Mouse (Mus musculus): ENCODE data around the gene Mmd2. TPM values are rescaled to one million over a fixed set of nuclear protein-coding genes. Genes with fewer than 3 reads are reported as not detected.

Mmd2 gene
- total and polyA plus RNA-seq, 3 experiments: 0.29 to 0.31 (median 0.30) TPM

DNA sequence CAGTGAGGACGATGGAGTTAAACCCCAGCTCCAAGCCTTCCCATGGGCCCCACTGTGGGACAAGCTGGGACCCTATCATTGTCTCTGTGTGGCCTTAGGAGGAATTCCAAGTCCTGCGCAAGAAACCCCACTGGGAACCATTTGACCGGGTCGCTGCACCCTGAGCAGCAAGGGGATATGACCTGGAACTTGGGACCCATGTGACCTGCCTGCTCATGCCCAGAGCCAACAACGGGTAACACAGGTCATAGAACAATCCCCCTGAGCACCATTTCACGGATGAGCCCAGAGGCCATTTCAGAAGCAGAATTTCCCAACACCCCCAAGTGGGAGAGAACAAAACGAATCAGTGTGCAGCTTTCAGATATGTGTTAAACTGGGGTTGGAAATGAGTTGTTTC lies 4.2 kb downstream of the Mmd2 start:
- no peak overlapping the region for H3K4me3 ChIP-seq
- no peak for TF ChIP-seq EP300 (IDR thresholded peaks at IDR 0.05; ENCODE audit: insufficient read depth, low read depth, low read length)
- no peak for TF ChIP-seq POLR2A (IDR thresholded peaks at IDR 0.05; ENCODE audit: insufficient read depth, low read depth, low read length)
- no peak for TF ChIP-seq CTCF (IDR thresholded peaks at IDR 0.05)
- H3K27ac ChIP-seq: no peak overlapping the region

DNA sequence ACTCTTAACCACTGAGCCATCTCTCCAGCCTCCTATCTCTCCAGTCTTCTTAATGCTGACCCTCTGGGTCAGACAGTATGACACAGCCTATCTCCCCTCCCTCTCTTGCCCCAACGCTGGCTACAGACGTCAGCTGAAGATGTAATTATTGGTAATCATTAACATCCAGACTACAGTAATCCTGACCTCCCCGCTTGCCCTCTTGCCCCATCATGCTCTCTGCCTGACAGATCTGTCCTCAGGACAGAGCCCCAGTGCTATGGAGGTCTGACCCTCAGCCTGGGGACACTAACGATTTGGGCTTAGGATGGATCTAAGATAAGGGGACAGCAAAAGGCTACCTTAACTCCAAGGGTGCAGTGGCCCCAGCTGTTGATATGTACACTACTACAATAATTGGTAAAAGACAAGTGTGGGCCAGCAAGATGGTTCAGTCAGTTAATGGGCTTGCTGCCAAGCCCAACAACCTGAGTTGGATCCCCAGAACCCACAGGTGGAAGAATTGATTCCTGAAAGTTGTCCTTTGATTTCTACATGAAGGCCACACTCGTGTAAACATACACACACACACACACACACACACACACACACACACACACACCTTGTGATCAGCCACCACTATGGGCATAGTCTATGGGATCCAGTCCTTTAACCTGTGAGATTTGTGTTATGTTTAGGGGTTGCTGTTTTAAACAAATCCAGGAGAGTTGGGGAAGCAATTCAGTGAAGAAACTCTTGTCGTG lies 10.8 kb downstream of the Mmd2 start:
- no peaks in the 10 kb centered on the region for H3K27me3 ChIP-seq (ENCODE audit: control insufficient read depth, insufficient read depth, low read length)

More for the DNA sequence above, 4.2 kb downstream of the Mmd2 start:
- no peak overlapping the region for H3K9ac ChIP-seq (ENCODE audit: low read depth, low read length)
- DNase-seq: no peak
- H3K4me1 ChIP-seq (ENCODE audit: control insufficient read depth, insufficient read depth, low read length): no peaks in the 10 kb centered on the region
- 74% methylated on average over 7 of the region's 7 CpGs for whole genome bisulfite sequencing
- no peaks in the 10 kb centered on the region for H3K36me3 ChIP-seq (ENCODE audit: control insufficient read depth, insufficient read depth, low read length)
- H3K79me2 ChIP-seq (replicated peaks; ENCODE audit: control insufficient read depth, insufficient read depth, low read length): no peaks in the 10 kb centered on the region
- intact Hi-C loops (cut with DNase I): no loop called here
- peaks cover 2% of the 10 kb centered on the region; the same call in 1 of the 2 replicates for H3K27me3 ChIP-seq (ENCODE audit: control insufficient read depth, insufficient read depth, low read length)

DNA sequence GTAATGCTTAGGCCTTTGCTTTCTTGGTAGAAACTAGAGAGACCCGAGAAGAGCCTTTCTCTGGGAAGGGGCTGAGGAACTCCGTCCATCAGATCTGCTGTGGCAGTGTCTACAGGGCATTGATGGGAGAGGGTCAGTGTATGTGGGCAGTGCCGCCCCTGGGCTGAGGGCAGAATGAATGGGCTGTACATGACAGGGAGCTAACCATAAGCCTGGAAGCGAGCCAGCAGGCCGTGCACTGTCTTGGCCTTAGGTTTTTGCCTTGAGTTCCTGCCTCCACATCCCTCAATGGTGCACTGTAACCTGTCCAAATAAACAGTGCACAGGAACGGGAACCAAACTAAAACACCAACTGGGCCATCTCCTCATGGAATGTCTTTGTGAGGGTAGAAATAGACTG lies 11.9 kb downstream of the Mmd2 start:
- DNase-seq: no peak
- H3K79me2 ChIP-seq (replicated peaks; ENCODE audit: control insufficient read depth, insufficient read depth, low read length): no peaks in the 10 kb centered on the region
- WGBS: 70% methylated on average over 6 of the region's 6 CpGs
- H3K4me1 ChIP-seq (ENCODE audit: control insufficient read depth, insufficient read depth, low read length): no peaks in the 10 kb centered on the region
- intact Hi-C loops (cut with DNase I): no loop called here
- H3K27me3 ChIP-seq (ENCODE audit: control insufficient read depth, insufficient read depth, low read length): no peaks in the 10 kb centered on the region
- no peaks in the 10 kb centered on the region for H3K36me3 ChIP-seq (ENCODE audit: control insufficient read depth, insufficient read depth, low read length)
- H3K4me3 ChIP-seq: no peak overlapping the region
- H3K9ac ChIP-seq (ENCODE audit: low read depth, low read length): no peak overlapping the region
- H3K27ac ChIP-seq: no peak overlapping the region
- no peak for TF ChIP-seq CTCF (IDR thresholded peaks at IDR 0.05)
- no peak for TF ChIP-seq EP300 (IDR thresholded peaks at IDR 0.05; ENCODE audit: insufficient read depth, low read depth, low read length)
- TF ChIP-seq POLR2A (IDR thresholded peaks at IDR 0.05; ENCODE audit: insufficient read depth, low read depth, low read length): no peak

More for the DNA sequence above, 10.8 kb downstream of the Mmd2 start:
- H3K4me3 ChIP-seq: no peak overlapping the region
- no peaks in the 10 kb centered on the region for H3K4me1 ChIP-seq (ENCODE audit: control insufficient read depth, insufficient read depth, low read length)
- TF ChIP-seq CTCF (IDR thresholded peaks at IDR 0.05) (no peak), POLR2A (IDR thresholded peaks at IDR 0.05; ENCODE audit: insufficient read depth, low read depth, low read length) (no peak), EP300 (IDR thresholded peaks at IDR 0.05; ENCODE audit: insufficient read depth, low read depth, low read length) (no peak)
- DNase-seq: no peak
- no peaks in the 10 kb centered on the region for H3K36me3 ChIP-seq (ENCODE audit: control insufficient read depth, insufficient read depth, low read length)
- H3K79me2 ChIP-seq (replicated peaks; ENCODE audit: control insufficient read depth, insufficient read depth, low read length): no peaks in the 10 kb centered on the region
- intact Hi-C loops (cut with DNase I): no loop called here
- WGBS: 80% methylated on average over 6 of the region's 6 CpGs
- H3K9ac ChIP-seq (ENCODE audit: low read depth, low read length): no peak overlapping the region
- H3K27ac ChIP-seq: no peak overlapping the region

DNA sequence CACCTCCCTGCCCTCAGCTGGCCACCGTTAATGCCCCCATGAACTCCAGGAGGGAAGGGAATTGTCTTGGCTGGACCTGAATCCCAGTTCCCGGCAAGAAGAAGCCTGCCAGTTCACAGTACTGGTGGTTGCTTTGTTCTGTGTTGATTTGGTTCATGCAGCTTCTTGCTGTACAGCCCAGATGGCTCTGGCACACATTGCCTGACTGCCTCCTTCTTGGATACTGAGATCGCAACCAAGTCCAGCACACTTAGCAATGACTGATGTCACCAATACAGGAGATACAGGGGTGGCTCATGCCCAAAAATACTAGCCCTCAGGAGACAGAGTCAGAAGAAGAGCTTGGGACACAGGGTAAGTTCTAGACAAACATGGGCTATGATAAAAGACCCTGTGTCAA lies 12.9 kb downstream of the Mmd2 start:
- Histone ChIP-seq H3K79me2 (replicated peaks; ENCODE audit: control insufficient read depth, insufficient read depth, low read length) (no peaks in the 10 kb centered on the region), H3K4me3 (no peak overlapping the region), H3K9ac (ENCODE audit: low read depth, low read length) (no peak overlapping the region), H3K27ac (no peak overlapping the region), H3K36me3 (ENCODE audit: control insufficient read depth, insufficient read depth, low read length) (no peaks in the 10 kb centered on the region), H3K4me1 (ENCODE audit: control insufficient read depth, insufficient read depth, low read length) (no peaks in the 10 kb centered on the region), H3K27me3 (ENCODE audit: control insufficient read depth, insufficient read depth, low read length) (no peaks in the 10 kb centered on the region)
- WGBS: 71% methylated on average over 3 of the region's 3 CpGs
- intact Hi-C loops (cut with DNase I): no loop called here
- TF ChIP-seq CTCF (IDR thresholded peaks at IDR 0.05): no peak
- no peak for TF ChIP-seq EP300 (IDR thresholded peaks at IDR 0.05; ENCODE audit: insufficient read depth, low read depth, low read length)
- no peak for TF ChIP-seq POLR2A (IDR thresholded peaks at IDR 0.05; ENCODE audit: insufficient read depth, low read depth, low read length)
- DNase-seq: no peak

DNA sequence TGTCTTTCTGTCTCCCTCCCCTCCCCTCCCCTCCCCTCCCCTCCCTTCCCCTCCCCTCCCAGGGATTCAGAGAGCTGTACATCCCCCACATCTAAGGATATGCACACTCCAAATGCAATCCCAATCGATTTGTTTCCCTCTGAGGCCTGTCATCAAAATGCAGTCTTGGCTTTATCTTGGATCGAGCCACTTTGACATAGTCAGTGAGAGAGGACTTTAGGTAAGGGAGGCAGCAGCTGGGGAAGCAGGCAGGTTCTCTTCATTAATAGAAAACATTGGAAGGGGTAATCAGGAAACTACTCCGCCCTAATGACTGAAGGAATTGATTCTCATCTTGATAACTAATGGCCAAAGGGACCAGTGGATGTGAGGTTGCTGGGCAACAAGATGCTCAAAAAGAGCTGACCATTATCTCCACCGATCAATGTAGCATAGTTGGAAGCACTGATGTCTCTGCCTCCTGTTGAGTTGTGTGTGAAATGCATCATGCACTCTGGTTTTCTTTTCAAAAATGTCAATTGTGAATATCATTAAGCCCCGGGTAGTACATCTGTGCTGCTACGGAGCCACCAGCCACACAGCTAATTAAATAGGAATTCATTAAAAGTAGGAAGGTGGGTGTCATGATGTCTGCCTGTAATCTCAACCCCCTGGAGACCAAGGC lies 17.5 kb downstream of the Mmd2 start:
- TF ChIP-seq POLR2A (IDR thresholded peaks at IDR 0.05; ENCODE audit: insufficient read depth, low read depth, low read length) (no peak), EP300 (IDR thresholded peaks at IDR 0.05; ENCODE audit: insufficient read depth, low read depth, low read length) (no peak), CTCF (IDR thresholded peaks at IDR 0.05) (no peak)
- Histone ChIP-seq H3K27me3 (ENCODE audit: control insufficient read depth, insufficient read depth, low read length) (no peaks in the 10 kb centered on the region), H3K4me3 (no peak overlapping the region), H3K9ac (ENCODE audit: low read depth, low read length) (no peak overlapping the region), H3K4me1 (ENCODE audit: control insufficient read depth, insufficient read depth, low read length) (no peaks in the 10 kb centered on the region), H3K79me2 (replicated peaks; ENCODE audit: control insufficient read depth, insufficient read depth, low read length) (no peaks in the 10 kb centered on the region), H3K27ac (no peak overlapping the region), H3K36me3 (ENCODE audit: control insufficient read depth, insufficient read depth, low read length) (no peaks in the 10 kb centered on the region)
- DNase-seq: no peak
- intact Hi-C loops (cut with DNase I): no loop called here
- WGBS: 68% methylated on average over 6 of the region's 6 CpGs

DNA sequence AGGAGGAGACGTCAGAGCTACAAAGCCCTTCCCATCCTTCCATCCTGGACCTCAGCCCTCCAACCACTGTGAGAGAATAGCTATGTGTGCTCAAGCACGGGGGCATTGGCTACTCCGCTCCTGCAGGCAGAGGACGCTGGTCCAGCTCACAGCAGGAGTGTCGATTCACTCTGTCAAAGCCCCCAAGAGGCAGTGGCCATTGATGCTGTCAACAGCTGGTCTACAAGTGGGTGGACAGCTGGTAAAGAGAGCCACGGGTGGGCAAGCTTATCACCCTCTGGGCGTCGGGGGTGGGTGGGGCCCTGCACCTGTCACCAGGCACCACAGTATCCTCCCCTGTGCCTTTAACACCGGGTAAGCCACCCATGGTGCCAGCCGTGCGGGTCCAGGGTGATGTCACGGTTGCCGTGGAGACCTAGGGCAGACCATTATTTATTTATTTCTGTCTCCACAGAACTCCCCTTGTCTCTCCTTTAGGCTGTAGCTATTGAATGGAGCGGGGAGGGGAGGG lies 24.9 kb downstream of the Mmd2 start:
- no peak for DNase-seq
- H3K36me3 ChIP-seq (ENCODE audit: control insufficient read depth, insufficient read depth, low read length): no peaks in the 10 kb centered on the region
- H3K79me2 ChIP-seq (replicated peaks; ENCODE audit: control insufficient read depth, insufficient read depth, low read length): no peaks in the 10 kb centered on the region
- WGBS: 36% methylated on average over 14 of the region's 14 CpGs
- no peak overlapping the region for H3K27ac ChIP-seq
- TF ChIP-seq CTCF (IDR thresholded peaks at IDR 0.05): no peak
- no peak for TF ChIP-seq POLR2A (IDR thresholded peaks at IDR 0.05; ENCODE audit: insufficient read depth, low read depth, low read length)
- no peak for TF ChIP-seq EP300 (IDR thresholded peaks at IDR 0.05; ENCODE audit: insufficient read depth, low read depth, low read length)
- no peak overlapping the region for H3K9ac ChIP-seq (ENCODE audit: low read depth, low read length)
- no peaks in the 10 kb centered on the region for H3K4me1 ChIP-seq (ENCODE audit: control insufficient read depth, insufficient read depth, low read length)
- no peaks in the 10 kb centered on the region for H3K27me3 ChIP-seq (ENCODE audit: control insufficient read depth, insufficient read depth, low read length)
- H3K4me3 ChIP-seq: no peak overlapping the region
- intact Hi-C loops (cut with DNase I): loop anchor here (5.0 kb wide), 1 partner anchor 34 kb away; no protein-coding TSS in a partner anchor
